Mouse (Mus musculus) embryonic fibroblast, embryonic 13.5 days (primary cell): Measurements from ENCODE around the gene Rreb1. TPM values are rescaled to one million over a fixed set of nuclear protein-coding genes. Genes with fewer than 3 reads are reported as not detected.

Experiments used
- H3K27ac ChIP-seq: 2 replicates; pipeline ENCODE4 v1.5.1; 2012; ENCODE audit warnings: low read length, control low read depth, inconsistent platforms; ENCODE audit not compliant: insufficient read depth
- H3K4me1 ChIP-seq: 2 replicates; pipeline ENCODE4 v1.6.1; 2011; ENCODE audit warnings: low read length; ENCODE audit not compliant: control insufficient read depth, insufficient read depth
- H3K4me3 ChIP-seq: 2 replicates; pipeline ENCODE4 v1.5.1; 2011; ENCODE audit warnings: mild to moderate bottlenecking, control low read depth, low read length; ENCODE audit not compliant: insufficient read depth
- CTCF ChIP-seq: IDR thresholded peaks from 2 replicates; pipeline ENCODE4 v1.5.1; 2011; ENCODE audit warnings: mild to moderate bottlenecking, control low read depth, low read length, moderate library complexity, borderline replicate concordance; ENCODE audit not compliant: insufficient read depth
- POLR2A ChIP-seq: IDR thresholded peaks from 2 replicates; pipeline ENCODE4 v1.6.1; 2011; ENCODE audit warnings: low read depth, mild to moderate bottlenecking, control low read depth, low read length, moderate library complexity
- polyA plus RNA-seq: library from polyadenylated mRNA; stranded (reverse); fragments of >200 nt; gene quantifications from 2 replicates; pipeline ENCODE4 v1.2.4, GENCODE M21; 2011; ENCODE audit warnings: low read depth; ENCODE audit not compliant: missing spikeins, insufficient read length

Rreb1 gene
- polyA plus RNA-seq, 1 experiment: 14.1 TPM

DNA sequence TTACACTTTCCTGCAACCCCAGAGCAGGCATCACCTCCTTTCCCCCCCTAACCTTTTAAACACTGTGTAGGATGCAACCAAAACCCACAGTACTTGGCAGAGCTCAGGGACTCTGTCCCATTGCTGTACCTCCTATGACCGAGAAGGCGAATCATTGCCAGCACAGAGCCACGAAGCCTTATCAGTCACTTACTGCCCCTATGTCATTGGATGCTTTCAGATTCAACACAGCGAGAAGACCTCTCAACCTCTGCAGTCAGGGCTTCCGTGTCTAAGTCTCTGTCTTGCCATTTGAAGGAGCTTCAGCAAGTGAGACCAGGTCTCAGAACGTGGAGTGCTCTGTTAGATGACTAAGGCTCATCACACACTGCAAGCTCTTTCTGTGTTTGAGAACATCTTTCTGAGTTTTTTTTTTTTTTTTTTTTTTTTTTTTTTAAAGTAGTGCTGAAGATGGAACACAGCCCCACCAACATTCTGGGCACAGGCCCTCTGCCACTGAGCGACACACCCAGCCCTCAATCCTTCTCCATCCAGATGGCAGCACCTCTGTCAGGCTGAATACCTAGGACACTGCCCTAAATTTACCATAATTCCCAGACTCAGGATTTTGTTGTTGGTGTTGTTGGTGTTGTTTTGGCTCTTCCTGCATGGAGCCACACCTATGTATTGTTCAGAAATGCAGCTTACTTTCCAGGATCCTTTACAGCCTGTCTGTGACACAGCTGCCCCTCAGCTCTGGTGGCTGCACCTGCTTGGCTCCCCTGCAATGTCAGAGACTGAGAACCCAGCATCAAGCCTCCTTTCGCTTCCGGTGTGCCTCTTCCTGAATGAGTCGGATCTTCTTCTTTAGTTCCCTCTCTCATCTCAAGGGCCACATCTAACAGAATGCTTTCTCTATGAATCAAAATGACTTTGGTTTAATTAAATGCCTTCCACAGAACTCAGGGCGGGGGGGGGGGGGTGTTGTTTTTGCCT lies 23.2 kb downstream of the Rreb1 start:
- no peak for TF ChIP-seq CTCF
- TF ChIP-seq POLR2A: no peak

DNA sequence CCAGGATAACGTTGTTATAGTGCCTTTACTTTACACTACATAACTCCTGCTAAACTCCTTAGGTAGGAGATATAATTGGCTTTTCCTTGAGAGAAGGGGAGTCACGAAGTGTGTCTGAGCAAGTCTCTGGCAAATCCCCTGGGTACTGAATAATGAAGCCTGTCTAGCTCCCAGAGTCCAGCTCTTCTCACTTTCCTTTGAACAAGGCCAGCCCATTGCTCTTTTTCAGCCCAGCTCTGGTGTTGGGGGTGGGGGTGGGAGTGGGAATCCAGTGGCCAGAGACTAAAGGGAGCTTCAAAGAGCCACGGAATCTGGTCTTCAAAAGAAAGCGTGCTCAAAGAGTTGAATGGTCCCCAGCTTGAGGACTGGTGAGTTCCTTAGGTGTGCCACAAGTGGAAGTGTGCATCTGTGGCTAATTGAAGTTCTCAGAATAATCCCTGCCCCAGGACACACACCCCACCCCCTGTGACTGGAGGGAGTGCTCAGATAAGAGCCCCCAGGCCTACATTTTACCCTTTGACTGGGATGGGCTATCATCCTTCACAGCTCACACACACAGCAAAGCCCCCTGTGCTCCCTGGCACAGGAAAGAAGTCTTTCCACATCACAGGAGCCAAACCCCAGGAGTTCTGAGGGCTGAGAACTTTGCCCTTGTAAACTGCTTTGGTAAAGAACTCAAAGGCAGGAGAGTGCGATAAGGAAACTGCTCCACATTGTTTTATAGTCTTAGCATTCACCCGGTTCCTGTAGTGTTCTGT lies 24.2 kb downstream of the Rreb1 start:
- peaks cover 3% of the 10 kb centered on the region; the same call in 1 of the 2 replicates for H3K4me1 ChIP-seq
- no peak overlapping the region for H3K4me3 ChIP-seq
- no peak overlapping the region for H3K27ac ChIP-seq
- TF ChIP-seq CTCF (no peak), POLR2A (no peak)

More for the DNA sequence above, 23.2 kb downstream of the Rreb1 start:
- H3K4me1 ChIP-seq: peaks cover 3% of the 10 kb centered on the region; the same call in 1 of the 2 replicates
- no peak overlapping the region for H3K27ac ChIP-seq
- H3K4me3 ChIP-seq: no peak overlapping the region

DNA sequence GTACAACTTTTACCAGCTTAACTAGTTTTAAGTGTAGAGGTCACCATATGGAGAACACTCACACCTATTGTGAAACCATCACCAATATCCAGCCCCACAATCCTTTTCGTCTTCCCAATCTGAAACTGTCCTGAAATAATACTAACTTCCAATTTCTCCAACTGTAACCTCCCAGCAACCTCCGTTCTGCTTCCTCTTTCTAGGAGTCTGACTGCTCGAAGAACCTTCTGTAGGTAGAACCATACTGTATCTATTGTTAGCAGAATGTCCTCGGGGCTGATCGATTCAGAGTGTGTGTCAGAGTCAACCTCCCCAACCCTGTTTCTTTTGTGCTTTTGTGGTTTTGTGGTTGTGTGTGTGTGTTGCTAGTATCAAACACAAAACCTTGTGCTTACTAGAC lies 25.0 kb downstream of the Rreb1 start:
- H3K4me3 ChIP-seq: no peak overlapping the region
- no peak for TF ChIP-seq POLR2A
- TF ChIP-seq CTCF: no peak
- no peak overlapping the region for H3K27ac ChIP-seq
- H3K4me1 ChIP-seq: peaks cover 3% of the 10 kb centered on the region; the same call in 1 of the 2 replicates

DNA sequence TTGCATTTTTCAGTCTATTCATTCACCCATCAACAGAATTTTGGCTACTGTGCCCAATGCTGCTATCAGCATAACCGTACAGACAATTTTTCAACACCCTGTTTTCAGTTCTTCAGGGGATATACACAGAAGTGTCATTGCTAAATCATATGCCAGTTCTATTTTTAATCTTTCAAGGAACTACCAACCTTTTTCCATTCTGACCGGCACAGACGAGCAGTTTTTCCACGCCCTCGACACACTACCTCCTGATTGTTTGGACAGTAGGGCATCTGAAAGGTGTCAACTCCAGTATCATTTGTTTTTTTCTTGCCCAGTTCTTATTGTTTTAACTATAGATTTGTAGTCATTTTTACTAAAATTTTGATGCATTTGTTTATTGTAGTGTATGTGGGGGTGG lies 25.8 kb downstream of the Rreb1 start:
- Histone ChIP-seq H3K4me3 (no peak overlapping the region), H3K27ac (no peak overlapping the region), H3K4me1 (peaks cover 3% of the 10 kb centered on the region; the same call in 1 of the 2 replicates)
- TF ChIP-seq POLR2A (no peak), CTCF (no peak)

DNA sequence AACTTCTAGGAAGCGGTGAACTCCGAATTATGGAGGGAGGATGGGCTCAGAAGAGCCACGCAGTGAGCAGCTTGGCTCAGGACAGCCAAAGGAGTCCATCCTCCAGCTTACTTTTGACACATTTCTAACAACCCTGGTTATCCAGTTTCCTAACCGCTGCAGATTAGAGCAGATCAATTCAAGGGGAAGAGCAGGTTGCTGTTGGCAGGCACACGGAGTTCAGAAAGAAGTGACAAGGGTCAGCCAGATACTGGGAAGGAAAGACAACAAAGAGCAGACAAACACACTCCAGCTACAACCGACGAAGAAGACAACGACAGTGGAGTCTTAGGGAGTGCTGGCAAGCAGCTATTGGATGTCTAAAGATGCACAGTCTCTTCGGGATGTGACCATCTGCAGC lies 36.8 kb downstream of the Rreb1 start:
- H3K27ac ChIP-seq: no peak overlapping the region
- H3K4me1 ChIP-seq: no peaks in the 10 kb centered on the region
- TF ChIP-seq CTCF: no peak
- no peak for TF ChIP-seq POLR2A
- no peak overlapping the region for H3K4me3 ChIP-seq

DNA sequence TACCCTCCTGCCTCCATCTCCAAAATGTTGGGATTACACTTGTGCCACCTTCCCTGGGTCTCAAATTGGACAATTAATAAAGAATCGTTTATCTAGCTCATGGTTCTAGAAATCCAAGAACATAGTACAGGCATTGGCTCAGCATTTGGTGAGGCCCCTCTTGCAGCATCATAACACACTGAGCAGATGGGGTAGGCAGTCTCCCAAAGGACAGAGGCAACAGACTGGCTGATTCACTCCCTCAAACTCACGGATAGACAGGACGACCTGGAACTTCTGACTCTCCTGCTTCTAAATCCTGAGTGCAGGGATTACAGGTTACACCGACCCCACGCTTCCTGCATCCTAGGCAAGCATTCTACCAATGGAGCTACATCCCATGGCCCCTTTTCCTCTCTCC lies 38.5 kb downstream of the Rreb1 start:
- Histone ChIP-seq H3K4me1 (no peaks in the 10 kb centered on the region), H3K27ac (no peak overlapping the region), H3K4me3 (no peak overlapping the region)
- no peak for TF ChIP-seq POLR2A
- no peak for TF ChIP-seq CTCF

DNA sequence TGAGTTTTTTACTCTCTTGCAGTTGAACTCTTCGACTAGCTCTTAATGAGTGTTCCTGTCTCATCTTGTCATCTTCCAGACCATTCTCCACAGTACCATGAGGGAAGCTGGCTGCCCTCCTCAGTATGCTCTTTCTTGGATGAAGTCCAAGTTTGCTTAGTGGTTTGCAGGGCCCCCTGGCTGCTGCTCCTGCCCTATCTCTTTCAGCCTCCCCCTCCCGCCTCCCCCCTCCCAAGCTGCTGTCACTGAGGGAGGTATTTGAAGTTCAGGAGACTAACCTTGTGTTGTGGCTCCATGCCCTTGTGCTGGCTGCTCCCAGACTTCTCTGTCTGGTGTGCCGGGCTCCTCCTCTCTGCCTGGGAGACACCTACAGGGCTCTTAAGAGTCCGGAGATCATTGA lies 43.2 kb downstream of the Rreb1 start:
- Histone ChIP-seq H3K4me3 (no peak overlapping the region), H3K4me1 (no peaks in the 10 kb centered on the region), H3K27ac (no peak overlapping the region)
- TF ChIP-seq CTCF: no peak
- TF ChIP-seq POLR2A: no peak

DNA sequence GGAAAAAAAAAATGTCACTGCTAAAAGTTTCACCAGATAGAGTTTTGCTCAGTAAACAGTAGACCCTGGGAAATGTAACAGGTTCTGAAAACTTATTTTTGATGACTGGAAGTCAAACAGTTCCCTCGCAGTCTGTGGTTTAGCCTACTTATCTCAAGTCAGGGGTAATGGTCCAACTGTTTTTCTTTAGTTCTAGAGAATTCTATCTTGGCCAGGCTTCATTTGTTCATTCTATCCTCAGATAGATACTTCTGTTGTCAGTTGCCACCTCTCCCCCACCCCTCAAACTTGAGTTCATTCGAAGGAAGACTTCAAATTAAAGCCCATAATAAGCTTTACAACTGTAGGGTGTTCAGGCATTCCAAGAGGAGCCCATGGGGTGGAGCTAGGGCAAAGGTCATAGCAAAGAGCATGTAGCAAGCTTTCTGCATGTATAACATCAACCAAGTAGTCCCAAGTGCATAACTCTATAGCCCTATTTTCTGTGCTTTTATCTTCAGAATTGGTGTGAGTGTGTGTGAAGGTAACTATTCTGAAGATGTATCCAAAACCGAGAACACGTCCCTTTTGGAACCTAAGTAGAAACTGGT lies 46.2 kb downstream of the Rreb1 start:
- 0 out of 2 replicates have a peak, but pooled peaks cover 2% of the 10 kb centered on the region for H3K4me1 ChIP-seq
- no peak overlapping the region for H3K27ac ChIP-seq
- TF ChIP-seq CTCF (no peak), POLR2A (no peak)
- no peak overlapping the region for H3K4me3 ChIP-seq

DNA sequence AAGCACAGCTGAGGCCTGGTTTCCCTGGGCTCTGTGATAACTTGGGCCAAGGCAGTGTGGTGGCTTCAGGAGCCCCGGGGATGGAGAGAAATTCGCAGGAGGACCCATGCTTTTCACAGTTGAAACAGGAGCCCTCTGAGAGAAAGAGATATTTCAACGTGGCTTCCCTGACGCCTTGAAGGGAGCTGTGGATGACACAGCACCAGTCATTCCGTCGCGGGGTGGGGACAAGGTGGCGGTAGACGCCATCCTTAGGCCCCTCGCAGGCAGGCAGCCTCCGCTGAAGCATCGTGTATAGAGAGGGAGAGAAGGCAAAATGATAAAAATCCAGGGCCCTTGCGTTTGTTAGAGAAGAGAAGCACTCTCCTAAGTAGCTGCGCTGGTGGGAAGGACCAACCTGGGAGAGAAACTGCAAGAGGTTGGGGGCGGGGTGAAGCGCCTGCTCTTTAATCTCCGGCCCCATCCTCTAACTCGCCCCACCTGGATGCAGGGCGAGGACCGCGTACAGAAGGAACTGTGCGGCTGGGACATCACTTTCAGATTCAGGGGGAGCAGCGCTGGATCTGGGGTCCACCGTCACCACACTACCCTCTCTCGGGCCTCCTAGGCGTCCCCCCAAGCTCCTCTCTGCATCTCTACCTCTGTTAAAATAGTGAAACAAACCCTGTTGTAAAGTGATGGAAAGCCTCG lies 46.9 kb downstream of the Rreb1 start:
- no peak for TF ChIP-seq CTCF
- TF ChIP-seq POLR2A: no peak
- H3K27ac ChIP-seq: no peak overlapping the region
- peak overlapping the region; percentile 94 for H3K4me3 ChIP-seq
- H3K4me1 ChIP-seq: 0 out of 2 replicates have a peak, but pooled peaks cover 2% of the 10 kb centered on the region
